Mouse (Mus musculus) myocyte (in vitro differentiated cells): ENCODE results near the gene Decr2. TPM values are rescaled to one million over a fixed set of nuclear protein-coding genes. Genes with fewer than 3 reads are reported as not detected.

Source experiments
- H3K27me3 ChIP-seq: one replicate; pipeline ENCODE4 v1.6.1; 2011; ENCODE audit not compliant: control insufficient read depth, insufficient read depth, insufficient read length
- H3K36me3 ChIP-seq: one replicate; pipeline ENCODE4 v1.6.1; 2011; ENCODE audit not compliant: control insufficient read depth, insufficient read depth
- H3K4me2 ChIP-seq: one replicate; pipeline ENCODE4 v1.6.1; 2011; ENCODE audit warnings: low read depth, control low read depth
- H3K4me3 ChIP-seq: one replicate; pipeline ENCODE4 v1.5.1; 2011; ENCODE audit warnings: mild to moderate bottlenecking, control low read depth, moderate library complexity
- H3K79me2 ChIP-seq: one replicate; pipeline ENCODE4 v1.6.1; 2011; ENCODE audit not compliant: control insufficient read depth, insufficient read depth
- H3ac ChIP-seq: one replicate; pipeline ENCODE4 v1.6.1; 2011; ENCODE audit not compliant: control insufficient read depth, insufficient read length
- CEBPB ChIP-seq: IDR thresholded peaks from 2 replicates; pipeline ENCODE4 v1.6.1; 2011; ENCODE audit warnings: mild to moderate bottlenecking, moderate library complexity; ENCODE audit not compliant: poor library complexity, insufficient read depth, severe bottlenecking
- E2F4 ChIP-seq: IDR thresholded peaks from one replicate; pipeline ENCODE4 v1.6.1; 2011; ENCODE audit warnings: mild to moderate bottlenecking, control low read depth, moderate library complexity; ENCODE audit not compliant: insufficient read depth
- MAX ChIP-seq: IDR thresholded peaks from one replicate; pipeline ENCODE4 v1.6.1; 2011; ENCODE audit warnings: low read depth, mild to moderate bottlenecking, control low read depth
- MYOD1 ChIP-seq, 3 experiments: IDR thresholded peaks; one replicate each; pipeline ENCODE4 v1.6.1; 2011; ENCODE audit warnings: control low read depth in 2 of 3, low read depth in 2 of 3, mild to moderate bottlenecking in 2 of 3, moderate library complexity in 1 of 3; ENCODE audit not compliant: insufficient read length in 2 of 3, control insufficient read depth in 1 of 3
- MYOG ChIP-seq, 3 experiments: IDR thresholded peaks; one replicate each; pipeline ENCODE4 v1.6.1; 2011; ENCODE audit warnings: control low read depth in 2 of 3, low read depth in 2 of 3, mild to moderate bottlenecking in 2 of 3; ENCODE audit not compliant: insufficient read length in 2 of 3, control insufficient read depth in 1 of 3, insufficient read depth in 1 of 3
- POLR2A ChIP-seq: IDR thresholded peaks from one replicate; pipeline ENCODE4 v1.6.1; 2011; ENCODE audit warnings: low read depth, mild to moderate bottlenecking, control low read depth, moderate library complexity; ENCODE audit not compliant: insufficient read length
- POLR2AphosphoS2 ChIP-seq: IDR thresholded peaks from one replicate; pipeline ENCODE4 v1.6.1; 2011; ENCODE audit warnings: low read depth, control low read depth; ENCODE audit not compliant: insufficient read length
- REST ChIP-seq: IDR thresholded peaks from one replicate; pipeline ENCODE4 v1.6.1; 2011; ENCODE audit warnings: mild to moderate bottlenecking, control low read depth, moderate library complexity; ENCODE audit not compliant: insufficient read depth, insufficient read length
- SRF ChIP-seq: IDR thresholded peaks from one replicate; pipeline ENCODE4 v1.6.1; 2011; ENCODE audit warnings: low read depth; ENCODE audit not compliant: control insufficient read depth, insufficient read length
- TCF12 ChIP-seq: IDR thresholded peaks from one replicate; pipeline ENCODE4 v1.6.1; 2011; ENCODE audit warnings: mild to moderate bottlenecking, control low read depth; ENCODE audit not compliant: poor library complexity, insufficient read depth, severe bottlenecking
- TCF3 ChIP-seq: IDR thresholded peaks from one replicate; pipeline ENCODE4 v1.6.1; 2011; ENCODE audit warnings: low read depth, control low read depth; ENCODE audit not compliant: insufficient read length
- USF1 ChIP-seq: IDR thresholded peaks from one replicate; pipeline ENCODE4 v1.6.1; 2011; ENCODE audit warnings: low read depth, mild to moderate bottlenecking, control low read depth, moderate library complexity
- polyA plus RNA-seq: library from polyadenylated mRNA; unstranded; fragments of >200 nt; fragmentation: generic; extraction: Trizol; gene quantifications from one replicate; pipeline ENCODE4 v1.2.1, GENCODE M21; 2012; ENCODE audit warnings: missing spikeins

Gene Decr2
- polyA plus RNA-seq, 1 experiment: 8.3 TPM

DNA sequence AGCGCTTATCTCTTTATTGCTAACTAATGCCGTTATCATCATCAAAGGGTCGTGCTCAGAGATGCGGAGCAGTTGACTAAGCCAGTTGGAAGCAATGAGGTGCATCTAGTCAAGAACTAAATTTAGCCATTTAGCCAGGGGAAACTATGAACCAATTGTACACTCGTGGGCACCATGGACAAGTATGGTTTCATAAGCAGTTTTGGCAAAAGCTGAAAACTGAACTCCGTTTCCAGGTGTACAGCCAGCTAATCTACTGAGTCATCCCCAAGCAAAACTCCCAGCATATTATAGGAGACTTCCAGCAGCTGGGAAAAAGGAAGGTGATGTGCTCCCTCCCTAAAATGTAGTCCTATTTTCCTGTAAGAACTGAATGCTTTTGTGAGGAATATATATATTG, 20.0 kb downstream of the Decr2 start:
- no peak for TF ChIP-seq POLR2AphosphoS2
- no peak for TF ChIP-seq MYOG (IDR thresholded peaks at IDR 0.05; ENCODE audit: control insufficient read depth in 1 of 3, insufficient read depth in 1 of 3, insufficient read length in 2 of 3, low read depth in 2 of 3)
- TF ChIP-seq MYOD1 (IDR thresholded peaks at IDR 0.05; ENCODE audit: control insufficient read depth in 1 of 3, insufficient read length in 2 of 3, low read depth in 2 of 3): no peak
- TF ChIP-seq USF1: no peak
- no peak for TF ChIP-seq E2F4
- TF ChIP-seq CEBPB: no peak
- TF ChIP-seq REST: no peak
- TF ChIP-seq TCF3: no peak
- no peak for TF ChIP-seq MAX
- no peak for TF ChIP-seq TCF12
- no peak for TF ChIP-seq SRF
- TF ChIP-seq POLR2A: no peak
- Histone ChIP-seq H3K4me2 (peak overlapping the region; percentile 100), H3K27me3 (no peaks in the 10 kb centered on the region), H3K79me2 (peaks cover 35% of the 10 kb centered on the region), H3K36me3 (no peaks in the 10 kb centered on the region), H3ac (no peak overlapping the region), H3K4me3 (peak overlapping the region; percentile 60)

- peak within 1 kb of the TSS; percentile 27 for H3ac ChIP-seq
- no peaks in the 10 kb centered on the region for H3K36me3 ChIP-seq
- TF ChIP-seq CEBPB: no peak
- TF ChIP-seq MAX: no peak
- no peak for TF ChIP-seq REST
- TF ChIP-seq TCF12: no peak
- no peak for TF ChIP-seq MYOD1 (IDR thresholded peaks at IDR 0.05; ENCODE audit: control insufficient read depth in 1 of 3, insufficient read length in 2 of 3, low read depth in 2 of 3)
- no peak for TF ChIP-seq USF1
- peak in 1 of 3 experiments; percentile 3 for TF ChIP-seq MYOG (IDR thresholded peaks at IDR 0.05; ENCODE audit: control insufficient read depth in 1 of 3, insufficient read depth in 1 of 3, insufficient read length in 2 of 3, low read depth in 2 of 3)
- TF ChIP-seq POLR2AphosphoS2: peak; percentile 79
- no peak for TF ChIP-seq E2F4
- no peak for TF ChIP-seq SRF
- no peak for TF ChIP-seq TCF3
- peak; percentile 86 for TF ChIP-seq POLR2A
- H3K4me2 ChIP-seq: peak within 1 kb of the TSS; percentile 100
- no peaks in the 10 kb centered on the region for H3K27me3 ChIP-seq
- peak within 1 kb of the TSS; percentile 60 for H3K4me3 ChIP-seq
- H3K79me2 ChIP-seq: peaks cover 45% of the 10 kb centered on the region
These were observed 21.1 kb downstream of the Decr2 start, which contains the start of gene Rab11fip3 for GRCm38 (mm10) chr17:26068831-26069739. Gene Rab11fip3 (minus strand): TSS chr17:26069555.

DNA sequence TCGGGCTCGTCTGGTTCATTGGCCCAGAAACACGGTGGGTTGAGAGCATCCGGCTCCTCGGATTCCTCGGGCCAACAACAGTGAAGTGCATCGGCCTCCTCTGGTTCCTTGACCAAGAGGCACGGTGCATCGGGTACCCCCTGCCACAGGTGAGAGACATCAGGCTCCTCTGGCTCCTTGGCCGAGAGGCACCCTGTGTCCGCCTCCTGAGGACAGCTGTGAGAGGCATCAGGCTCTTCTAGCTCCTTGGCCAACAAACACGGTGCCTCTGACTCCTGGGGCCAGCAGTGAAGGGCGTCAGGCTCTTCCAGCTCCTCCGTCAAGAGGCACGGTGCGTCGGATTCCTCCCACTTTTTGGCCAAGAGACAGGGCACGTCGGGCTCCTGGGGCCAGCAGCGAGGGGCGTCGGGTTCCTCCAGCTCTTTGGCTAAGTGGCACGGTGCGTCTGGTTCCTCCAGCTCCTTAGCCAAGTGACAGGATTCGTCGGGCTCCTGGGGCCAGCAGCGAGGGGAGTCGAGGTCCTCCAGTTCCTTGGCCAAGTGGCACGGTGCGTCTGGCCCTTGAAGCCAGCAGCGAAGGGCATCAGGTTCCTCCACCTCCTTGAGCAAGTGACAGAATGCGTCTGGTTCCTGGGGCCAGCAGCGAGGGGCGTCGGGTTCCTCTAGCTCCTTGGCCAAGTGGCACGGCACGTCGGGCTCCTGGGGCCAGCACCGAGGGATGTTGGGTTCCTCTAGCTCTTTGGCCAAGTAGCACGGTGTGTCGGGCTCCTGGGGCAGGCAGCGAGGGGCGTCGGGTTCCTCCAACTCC, 21.9 kb downstream of the Decr2 start:
- H3K36me3 ChIP-seq: no peaks in the 10 kb centered on the region
- H3ac ChIP-seq: peak overlapping the region; percentile 27
- no peak for TF ChIP-seq MYOD1 (IDR thresholded peaks at IDR 0.05; ENCODE audit: control insufficient read depth in 1 of 3, insufficient read length in 2 of 3, low read depth in 2 of 3)
- no peak for TF ChIP-seq E2F4
- no peak for TF ChIP-seq POLR2AphosphoS2
- TF ChIP-seq POLR2A: no peak
- TF ChIP-seq TCF12: no peak
- TF ChIP-seq MYOG (IDR thresholded peaks at IDR 0.05; ENCODE audit: control insufficient read depth in 1 of 3, insufficient read depth in 1 of 3, insufficient read length in 2 of 3, low read depth in 2 of 3): peak in 1 of 3 experiments; percentile 41
- TF ChIP-seq MAX: no peak
- TF ChIP-seq REST: no peak
- H3K4me3 ChIP-seq: peak overlapping the region; percentile 60
- peak overlapping the region; percentile 92 for H3K4me2 ChIP-seq
- peaks cover 53% of the 10 kb centered on the region for H3K79me2 ChIP-seq
- no peaks in the 10 kb centered on the region for H3K27me3 ChIP-seq

- TF ChIP-seq MAX (no peak), USF1 (no peak), POLR2AphosphoS2 (no peak), REST (no peak), TCF3 (no peak), MYOD1 (IDR thresholded peaks at IDR 0.05; ENCODE audit: control insufficient read depth in 1 of 3, insufficient read length in 2 of 3, low read depth in 2 of 3) (no peak), SRF (no peak), CEBPB (no peak), MYOG (IDR thresholded peaks at IDR 0.05; ENCODE audit: control insufficient read depth in 1 of 3, insufficient read depth in 1 of 3, insufficient read length in 2 of 3, low read depth in 2 of 3) (no peak), E2F4 (no peak), TCF12 (no peak), POLR2A (no peak)
- Histone ChIP-seq H3K4me2 (peak overlapping the region; percentile 92), H3K36me3 (no peaks in the 10 kb centered on the region), H3K4me3 (peak overlapping the region; percentile 60), H3ac (no peak overlapping the region), H3K79me2 (peaks cover 65% of the 10 kb centered on the region), H3K27me3 (no peaks in the 10 kb centered on the region)
These were observed 23.6 kb downstream of the Decr2 start for GRCm38 (mm10) chr17:26066488-26067020.
